Mouse (Mus musculus) adrenal gland, adult 2 months (tissue): Measurements from ENCODE around the gene Deup1. TPM values are rescaled to one million over a fixed set of nuclear protein-coding genes. Genes with fewer than 3 reads are reported as not detected.

Experiments
- DNase-seq: peaks from one replicate; pipeline ENCODE4 v3.0.0; 2021
- polyA plus RNA-seq: library from polyadenylated mRNA; depleted of rRNA; stranded (reverse); fragments of >200 nt; gene quantifications from 2 replicates; pipeline ENCODE4 v1.2.3, GENCODE M21; 2012; rRNA removed
- total RNA-seq, 2 experiments: library from RNA; stranded (reverse); gene quantifications; 2 replicates each; pipeline ENCODE4 v1.2.3; 2021

Deup1 gene
- total and polyA plus RNA-seq, 3 experiments = 0.09 to 0.24 TPM; not detected in 1

- no peak for DNase-seq
Measured at GRCm38 (mm10) chr9:15533336-15534070, 94.2 kb downstream of the Deup1 start.

GRCm38 (mm10) chr9:15531204-15531603, 96.5 kb downstream of the Deup1 start:
- no peak for DNase-seq

GRCm38 (mm10) chr9:15529965-15530320, 97.8 kb downstream of the Deup1 start:
- no peak for DNase-seq

- no peak for DNase-seq
Measured at GRCm38 (mm10) chr9:15529275-15529964, 98.3 kb downstream of the Deup1 start.

GRCm38 (mm10) chr9:15528368-15528767, 99.4 kb downstream of the Deup1 start:
- no peak for DNase-seq

GRCm38 (mm10) chr9:15527846-15528245, 99.9 kb downstream of the Deup1 start:
- no peak for DNase-seq

GRCm38 (mm10) chr9:15526539-15526938, 101.2 kb downstream of the Deup1 start:
- no peak for DNase-seq

- peak; percentile 27 for DNase-seq
Measured at GRCm38 (mm10) chr9:15525246-15525645, 102.5 kb downstream of the Deup1 start.

- peak; percentile 77 for DNase-seq
Measured at GRCm38 (mm10) chr9:15523646-15524045, 104.1 kb downstream of the Deup1 start.

- peak; percentile 19 for DNase-seq
Measured at GRCm38 (mm10) chr9:15522887-15523286, 104.8 kb downstream of the Deup1 start.

GRCm38 (mm10) chr9:15522348-15522747, 105.4 kb downstream of the Deup1 start:
- peak; percentile 58 for DNase-seq

- peak; percentile 87 for DNase-seq
Measured at GRCm38 (mm10) chr9:15517979-15518378, 109.8 kb downstream of the Deup1 start.

GRCm38 (mm10) chr9:15516007-15516406, 111.7 kb downstream of the Deup1 start:
- no peak for DNase-seq

GRCm38 (mm10) chr9:15512918-15513317, 114.8 kb downstream of the Deup1 start:
- DNase-seq = no peak

GRCm38 (mm10) chr9:15510557-15511310, 117.0 kb downstream of the Deup1 start:
- no peak for DNase-seq

Other genes starting within 250 kb of the Deup1 start
- 10 to 100 TPM; 19.5 to 36.4 TPM for gene Smco4, start 134.5 kb downstream of the Deup1 start, total RNA-seq
- gene Smco4, start 134.5 kb downstream of the Deup1 start, polyA plus RNA-seq = 6.8 and 8.8 TPM in 2 replicates
- gene Slc36a4, start 81.8 kb upstream of the Deup1 start, total RNA-seq = 10 to 100 TPM; 30.6 to 31.2 TPM
- gene Slc36a4, start 81.8 kb upstream of the Deup1 start, polyA plus RNA-seq = 3.0 and 5.0 TPM in 2 replicates
- gene Mtnr1b, start 246.6 kb upstream of the Deup1 start, total RNA-seq = not detected
- not detected in 2 replicates for gene Mtnr1b, start 246.6 kb upstream of the Deup1 start, polyA plus RNA-seq